Mouse (Mus musculus) frontal cortex, postnatal 14 days (tissue): Measurements from ENCODE around the gene Ifnk.

Experiments
- DNase-seq, 2 experiments: peaks; one replicate each; pipeline ENCODE4 v3.0.0; 2022; ENCODE audit warnings: low spot score in 2 of 2

Gene Ifnk

GRCm38 (mm10) chr4:35151756-35152155, at the start of gene Ifnk:
Gene Ifnk (plus strand): TSS chr4:35152056.
- DNase-seq: no peak

GRCm38 (mm10) chr4:35105115-35105773, 46.6 kb upstream of the Ifnk start:
- DNase-seq: no peak

GRCm38 (mm10) chr4:35112452-35112851, 39.4 kb upstream of the Ifnk start:
- DNase-seq: no peak

- no peak for DNase-seq
Measured at GRCm38 (mm10) chr4:35113516-35114248, 38.2 kb upstream of the Ifnk start.

GRCm38 (mm10) chr4:35114950-35115349, 36.9 kb upstream of the Ifnk start:
- no peak for DNase-seq

- DNase-seq: no peak
Measured at GRCm38 (mm10) chr4:35115933-35116332, 35.9 kb upstream of the Ifnk start.

- no peak for DNase-seq
Measured at GRCm38 (mm10) chr4:35117144-35117543, 34.7 kb upstream of the Ifnk start.

- DNase-seq: no peak
Measured at GRCm38 (mm10) chr4:35118851-35119250, 33.0 kb upstream of the Ifnk start.

GRCm38 (mm10) chr4:35120159-35120558, 31.7 kb upstream of the Ifnk start:
- no peak for DNase-seq

GRCm38 (mm10) chr4:35120575-35120974, 31.3 kb upstream of the Ifnk start:
- DNase-seq: no peak

- DNase-seq: no peak
Measured at GRCm38 (mm10) chr4:35121060-35121459, 30.8 kb upstream of the Ifnk start.

GRCm38 (mm10) chr4:35123087-35123486, 28.8 kb upstream of the Ifnk start:
- no peak for DNase-seq

- no peak for DNase-seq
Measured at GRCm38 (mm10) chr4:35124027-35124426, 27.8 kb upstream of the Ifnk start.

- no peak for DNase-seq
Measured at GRCm38 (mm10) chr4:35125299-35125777, 26.5 kb upstream of the Ifnk start.

GRCm38 (mm10) chr4:35126776-35127175, 25.1 kb upstream of the Ifnk start:
- no peak for DNase-seq

GRCm38 (mm10) chr4:35127759-35128158, 24.1 kb upstream of the Ifnk start:
- no peak for DNase-seq

- DNase-seq: no peak
Measured at GRCm38 (mm10) chr4:35130411-35130948, 21.4 kb upstream of the Ifnk start.

GRCm38 (mm10) chr4:35131592-35131991, 20.3 kb upstream of the Ifnk start:
- DNase-seq: no peak

- no peak for DNase-seq
Measured at GRCm38 (mm10) chr4:35133411-35133810, 18.4 kb upstream of the Ifnk start.

GRCm38 (mm10) chr4:35134846-35135611, 16.8 kb upstream of the Ifnk start:
- no peak for DNase-seq

- DNase-seq: no peak
Measured at GRCm38 (mm10) chr4:35135806-35136205, 16.1 kb upstream of the Ifnk start.

- DNase-seq: no peak
Measured at GRCm38 (mm10) chr4:35136996-35137395, 14.9 kb upstream of the Ifnk start.
